21 mouse cellular contexts compared by ENCODE assay signal in the genomic region with DNA sequence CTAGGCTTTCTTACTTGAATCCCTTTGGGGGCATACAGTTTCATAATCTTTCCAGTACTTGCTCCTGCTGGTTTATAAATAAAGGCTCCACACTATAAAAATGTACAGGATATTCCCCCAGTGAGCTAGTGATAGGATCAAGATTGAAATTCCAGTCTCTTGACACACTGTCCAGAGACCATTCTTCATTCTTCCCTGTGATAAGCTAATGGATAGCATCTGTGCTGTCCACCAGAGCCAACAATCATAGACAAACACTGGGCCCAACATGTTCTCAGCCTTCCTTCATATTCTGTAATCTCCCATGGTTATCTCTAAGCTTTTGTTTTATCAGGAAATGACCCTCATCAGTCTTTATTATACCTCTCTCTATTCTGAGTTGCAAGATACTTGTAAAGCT.
"Had no signal": no experiment of that assay in that cellular context is flagged by ENCODE, and none has a peak within 500 bp of the region (broad histone marks: within the 10 kb centered on the region; RNA-seq: fewer than 3 reads in every experiment).

No protein-coding gene starts in this region.

- H3K36me3 ChIP-seq: liver, embryonic 12.5 days; liver, embryonic 15.5 days; lung, embryonic 15.5 days; midbrain, embryonic 10.5 days; midbrain, embryonic 13.5 days; neural tube, embryonic 13.5 days; stomach, embryonic 15.5 days had no signal

- H3K4me3 ChIP-seq: liver, embryonic 12.5 days; liver, embryonic 15.5 days; lung, embryonic 15.5 days; megakaryocyte, embryonic 14.5 days; midbrain, embryonic 10.5 days; midbrain, embryonic 13.5 days; myocyte; neural tube, embryonic 13.5 days; stomach, embryonic 15.5 days had no signal

- ATAC-seq: intestine, postnatal 0 days; liver, embryonic 12.5 days; midbrain, embryonic 13.5 days; midbrain, embryonic 16.5 days had no signal

- H3K4me1 ChIP-seq: liver, embryonic 12.5 days; liver, embryonic 15.5 days; lung, embryonic 15.5 days; megakaryocyte, embryonic 14.5 days; midbrain, embryonic 10.5 days; midbrain, embryonic 13.5 days; neural tube, embryonic 13.5 days; stomach, embryonic 15.5 days had no signal

- H3K9me3 ChIP-seq: liver, embryonic 12.5 days; liver, embryonic 15.5 days; lung, embryonic 15.5 days; megakaryocyte, embryonic 14.5 days; midbrain, embryonic 10.5 days; midbrain, embryonic 13.5 days; neural tube, embryonic 13.5 days; stomach, embryonic 15.5 days had no signal

- H3K27me3 ChIP-seq: liver, embryonic 12.5 days; liver, embryonic 15.5 days; lung, embryonic 15.5 days; megakaryocyte, embryonic 14.5 days; midbrain, embryonic 13.5 days; neural tube, embryonic 13.5 days; stomach, embryonic 15.5 days had no signal

- H3K9ac ChIP-seq: liver, embryonic 12.5 days; liver, embryonic 15.5 days; lung, embryonic 15.5 days; midbrain, embryonic 13.5 days; neural tube, embryonic 13.5 days; stomach, embryonic 15.5 days had no signal

- DNase-seq: kidney, adult 2 months; layer of hippocampus, adult 9-11 months; liver; lung, adult 18-20 months; lung, postnatal 10 days; lung, postnatal 36 days; retina, postnatal 1 day; right cerebral cortex, postnatal 25 days; spleen, adult 18-20 months; thymus, postnatal 36 days had no signal

- H3K27ac ChIP-seq: liver, embryonic 12.5 days; liver, embryonic 15.5 days; lung, embryonic 15.5 days; midbrain, embryonic 10.5 days; midbrain, embryonic 13.5 days; neural tube, embryonic 13.5 days; stomach, embryonic 15.5 days had no signal

- H3K4me2 ChIP-seq: liver, embryonic 12.5 days; liver, embryonic 15.5 days; lung, embryonic 15.5 days; midbrain, embryonic 13.5 days; neural tube, embryonic 13.5 days; stomach, embryonic 15.5 days had no signal
